Mouse (Mus musculus) bone marrow, adult 2 months (tissue): ENCODE results near the gene Polr2g.

Experiments
- CTCF ChIP-seq: fragments of 200-500 bp; IDR thresholded peaks from 2 replicates; pipeline ENCODE4 v1.5.1; 2011; ENCODE audit warnings: low read length, control low read depth; ENCODE audit not compliant: control insufficient read depth, insufficient read depth
- POLR2A ChIP-seq: fragments of 200-500 bp; IDR thresholded peaks from 2 replicates; pipeline ENCODE4 v1.6.1; 2011; ENCODE audit warnings: low read depth, mild to moderate bottlenecking, control low read depth, low read length, borderline replicate concordance; ENCODE audit not compliant: control insufficient read depth

- peak; percentile 44; the same call in 1 of the 2 replicates for TF ChIP-seq CTCF
- TF ChIP-seq POLR2A: peak; percentile 69; the same call in 1 of the 2 replicates
Measured at GRCm38 (mm10) chr19:8837251-8837791, 38.9 kb upstream of the Polr2g start, which contains the start of gene Bscl2.
